Mouse (Mus musculus): Measurements from ENCODE around the gene Secisbp2l.

- TF ChIP-seq GATA1 (IDR thresholded peaks at IDR 0.05; ENCODE audit: borderline replicate concordance, low read length) (no peak), FLI1 (IDR thresholded peaks at IDR 0.05; ENCODE audit: low read length) (no peak)
Observed at GRCm38 (mm10) chr2:125738718-125739117, 44.0 kb downstream of the Secisbp2l start.
